Mouse (Mus musculus) intestine, embryonic 16.5 days (tissue): Measurements from ENCODE around the gene Efhd1. TPM values are rescaled to one million over a fixed set of nuclear protein-coding genes. Genes with fewer than 3 reads are reported as not detected.

Source experiments
- ATAC-seq: fragments of 200-750 bp; cut with Nextera tagmentation; 2 replicates; pipeline ENCODE4 v1.8.0; 2017; ENCODE audit warnings: moderate TSS enrichment, moderate library complexity
- H3K27ac ChIP-seq: fragments of 300-500 bp; sonication (generic); 2 replicates; pipeline ENCODE4 v1.5.1; 2014; ENCODE audit warnings: mild to moderate bottlenecking, low read length
- H3K27me3 ChIP-seq: fragments of 300-500 bp; sonication (generic); replicated peaks from 2 replicates; pipeline ENCODE4 v1.6.1; 2014; ENCODE audit warnings: low read length, control low read depth, mixed read lengths; ENCODE audit not compliant: control insufficient read depth, insufficient read depth
- H3K36me3 ChIP-seq: fragments of 300-500 bp; sonication (generic); 2 replicates; pipeline ENCODE4 v1.6.1; 2014; ENCODE audit warnings: low read length, control low read depth; ENCODE audit not compliant: control insufficient read depth, insufficient read depth
- H3K4me1 ChIP-seq: fragments of 300-500 bp; sonication (generic); 2 replicates; pipeline ENCODE4 v1.6.1; 2014; ENCODE audit warnings: low read length, control low read depth, mixed read lengths; ENCODE audit not compliant: control insufficient read depth, insufficient read depth
- H3K4me2 ChIP-seq: fragments of 300-500 bp; sonication (generic); 2 replicates; pipeline ENCODE4 v1.6.1; 2014; ENCODE audit warnings: low read depth, low read length, control low read depth
- H3K4me3 ChIP-seq: fragments of 300-500 bp; sonication (generic); 2 replicates; pipeline ENCODE4 v1.5.1; 2014; ENCODE audit warnings: mild to moderate bottlenecking, low read length
- H3K9ac ChIP-seq: fragments of 300-500 bp; sonication (generic); 2 replicates; pipeline ENCODE4 v1.6.1; 2014; ENCODE audit warnings: low read depth, low read length
- H3K9me3 ChIP-seq: fragments of 300-500 bp; sonication (generic); 2 replicates; pipeline ENCODE4 v1.6.1; 2016; ENCODE audit warnings: low read length, control low read depth; ENCODE audit not compliant: control insufficient read depth
- WGBS: fragments of 180-500 bp; shearing (Covaris S2); extraction: QIAGEN DNeasy Blood & Tissue Kit; methylation state at CpG from one replicate; pipeline ENCODE4 v1.1.7; 2014; 5-methylcytosine and 5-hydroxymethylcytosine counted together
- polyA plus RNA-seq: library from polyadenylated mRNA; unstranded; fragments of >200 nt; fragmentation: Nextera tagmentation; extraction: Ambion mirVana; gene quantifications from 2 replicates; pipeline ENCODE4 v1.2.1, GENCODE M21; 2015

Efhd1 gene
- polyA plus RNA-seq, 1 experiment from 2014 or later, result 1.2 TPM

DNA sequence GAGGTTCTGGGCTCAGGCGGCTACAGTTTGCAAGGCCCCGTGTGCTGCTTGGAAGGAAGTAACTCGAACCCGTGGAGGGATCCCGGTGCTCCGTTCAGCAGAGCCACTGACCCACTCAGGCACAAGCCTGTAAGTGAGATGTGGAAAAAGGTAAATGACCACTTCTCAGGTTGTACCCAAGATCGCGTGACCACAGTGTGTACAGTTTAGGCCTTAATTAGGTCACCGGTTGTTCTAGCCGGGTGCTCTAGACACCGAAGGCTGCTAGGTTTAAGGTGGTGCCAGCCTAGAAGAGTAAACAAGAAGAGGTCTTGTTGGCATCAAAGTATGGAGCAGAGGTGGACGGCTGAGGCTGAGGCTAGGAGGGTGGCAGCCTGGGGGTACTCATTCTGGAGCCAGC lies 11.0 kb downstream of the Efhd1 start:
- Histone ChIP-seq H3K9ac (no peak overlapping the region), H3K9me3 (no peaks in the 10 kb centered on the region), H3K4me1 (peaks cover 10% of the 10 kb centered on the region; the same call in 1 of the 2 replicates), H3K4me3 (no peak overlapping the region), H3K36me3 (no peaks in the 10 kb centered on the region), H3K4me2 (no peak overlapping the region), H3K27ac (no peak overlapping the region), H3K27me3 (no peaks in the 10 kb centered on the region)
- no peak for ATAC-seq
- WGBS, result 87% methylated on average over 12 of the region's 12 CpGs

DNA sequence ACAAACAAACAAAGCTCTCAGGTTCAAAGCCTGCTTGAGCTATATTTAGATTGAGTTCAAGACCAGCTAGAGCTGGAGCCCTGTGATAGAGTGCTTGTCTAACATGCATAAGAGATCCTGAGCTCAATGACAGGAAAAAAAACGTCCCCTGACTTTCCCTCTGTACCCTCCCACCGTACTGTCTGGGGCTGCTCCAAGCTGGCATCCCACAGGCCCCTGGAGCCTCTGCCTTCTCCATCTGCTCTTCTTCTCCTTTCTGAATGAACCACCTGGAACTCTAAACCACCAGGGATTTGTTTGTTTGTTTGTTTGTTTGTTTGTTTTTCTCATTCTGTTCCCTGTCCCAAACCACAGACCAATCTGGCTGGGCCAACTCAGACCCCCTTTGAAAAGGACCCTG lies 11.9 kb downstream of the Efhd1 start:
- ATAC-seq, result no peak
- Histone ChIP-seq H3K4me2 (no peak overlapping the region), H3K27ac (no peak overlapping the region), H3K9me3 (no peaks in the 10 kb centered on the region), H3K9ac (no peak overlapping the region), H3K4me1 (peaks cover 5% of the 10 kb centered on the region; the same call in 1 of the 2 replicates), H3K36me3 (no peaks in the 10 kb centered on the region), H3K27me3 (no peaks in the 10 kb centered on the region), H3K4me3 (no peak overlapping the region)
- WGBS, result 54% methylated on average over 2 of the region's 2 CpGs

DNA sequence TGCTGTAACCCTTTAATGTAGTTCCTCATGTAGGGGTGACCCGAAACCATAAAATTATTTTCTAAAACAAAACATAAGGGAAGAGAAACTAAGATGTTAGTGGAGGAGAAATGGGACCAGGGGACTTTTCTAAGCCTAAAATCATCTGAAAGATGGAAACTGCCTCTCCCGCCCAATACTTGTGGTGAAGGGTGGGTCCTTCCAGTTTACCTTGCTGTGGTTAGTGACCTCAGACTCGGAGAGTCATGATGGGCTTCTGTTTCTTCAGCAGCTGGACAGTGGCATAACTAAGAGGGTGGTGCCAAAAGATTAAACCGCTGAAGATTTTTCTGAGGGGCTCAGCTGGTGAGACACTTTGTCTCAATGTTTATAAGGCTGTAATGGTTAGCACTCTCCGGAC lies 16.1 kb downstream of the Efhd1 start:
- WGBS, result 74% methylated on average over 5 of the region's 5 CpGs

DNA sequence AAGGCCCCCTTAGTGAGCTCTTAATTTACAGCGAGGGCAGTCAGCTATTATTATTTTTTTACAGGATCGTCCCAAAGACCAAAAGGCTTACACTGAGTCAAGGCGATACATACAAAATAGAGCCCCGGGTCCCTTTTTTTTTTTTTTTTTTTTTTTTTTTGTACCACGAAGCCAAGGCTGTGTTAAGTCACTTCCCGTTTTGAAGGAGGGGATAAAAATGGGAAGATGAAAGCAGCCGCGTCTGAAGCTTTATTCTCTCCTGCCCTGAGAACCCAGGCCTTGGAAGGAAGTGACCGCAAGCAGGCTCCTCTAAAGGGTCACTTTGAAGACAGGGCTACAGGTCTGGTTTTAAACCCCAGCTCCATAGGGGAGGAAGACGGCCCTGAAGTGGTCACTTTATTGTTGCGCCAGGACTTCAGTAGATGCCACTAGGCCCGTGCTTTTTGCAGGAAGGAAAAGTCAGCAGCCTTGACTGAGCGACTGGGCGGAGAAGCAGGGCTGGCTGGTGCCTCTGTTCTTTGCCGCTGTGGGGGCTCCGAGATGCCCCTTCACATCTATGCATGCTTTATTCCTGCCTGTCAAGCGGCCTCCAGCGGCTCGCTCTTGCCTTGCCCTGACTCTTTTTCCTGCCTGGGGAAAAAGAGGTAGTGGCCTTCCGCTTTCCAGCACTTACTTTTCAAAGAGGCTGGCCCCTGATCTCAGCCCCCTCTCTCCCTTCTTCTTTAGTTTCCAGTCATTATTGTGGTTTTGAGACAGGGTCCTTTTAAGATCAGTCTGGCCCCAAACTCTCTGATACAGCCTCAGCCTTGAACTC lies 17.6 kb downstream of the Efhd1 start:
- Histone ChIP-seq H3K9me3 (no peaks in the 10 kb centered on the region), H3K9ac (no peak overlapping the region), H3K4me3 (no peak overlapping the region), H3K4me1 (no peaks in the 10 kb centered on the region), H3K27ac (no peak overlapping the region), H3K36me3 (no peaks in the 10 kb centered on the region), H3K4me2 (peak overlapping the region; percentile 28), H3K27me3 (no peaks in the 10 kb centered on the region)
- 33% methylated on average over 20 of the region's 20 CpGs for WGBS
- ATAC-seq, result no peak

More for the DNA sequence above, 16.1 kb downstream of the Efhd1 start:
- no peak for ATAC-seq
- Histone ChIP-seq H3K27me3 (no peaks in the 10 kb centered on the region), H3K9me3 (no peaks in the 10 kb centered on the region), H3K4me2 (no peak overlapping the region), H3K36me3 (no peaks in the 10 kb centered on the region), H3K27ac (no peak overlapping the region), H3K4me1 (no peaks in the 10 kb centered on the region), H3K9ac (no peak overlapping the region), H3K4me3 (no peak overlapping the region)

DNA sequence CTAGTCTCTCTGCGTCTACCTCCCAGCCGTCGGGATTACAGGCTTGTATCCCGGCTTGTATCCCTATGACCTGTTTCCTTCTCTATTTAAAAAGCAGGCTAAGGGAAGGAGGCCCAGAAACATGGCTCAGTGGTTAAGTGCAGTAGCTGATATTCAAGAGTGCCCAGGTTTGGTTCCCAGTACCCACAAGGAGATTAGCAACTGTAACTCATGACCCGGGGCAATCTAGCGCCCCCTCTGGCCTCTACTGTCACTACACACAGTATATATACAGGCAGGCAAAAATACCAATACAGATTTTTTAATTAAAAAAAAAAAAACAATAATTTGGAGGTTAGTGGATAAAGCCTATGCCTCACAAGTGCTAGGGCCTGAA lies 18.2 kb downstream of the Efhd1 start:
- ATAC-seq, result no peak
- WGBS, result 74% methylated on average over 6 of the region's 6 CpGs
- Histone ChIP-seq H3K9ac (no peak overlapping the region), H3K27me3 (no peaks in the 10 kb centered on the region), H3K4me2 (no peak overlapping the region), H3K4me3 (no peak overlapping the region), H3K36me3 (no peaks in the 10 kb centered on the region), H3K9me3 (no peaks in the 10 kb centered on the region), H3K27ac (no peak overlapping the region), H3K4me1 (no peaks in the 10 kb centered on the region)

DNA sequence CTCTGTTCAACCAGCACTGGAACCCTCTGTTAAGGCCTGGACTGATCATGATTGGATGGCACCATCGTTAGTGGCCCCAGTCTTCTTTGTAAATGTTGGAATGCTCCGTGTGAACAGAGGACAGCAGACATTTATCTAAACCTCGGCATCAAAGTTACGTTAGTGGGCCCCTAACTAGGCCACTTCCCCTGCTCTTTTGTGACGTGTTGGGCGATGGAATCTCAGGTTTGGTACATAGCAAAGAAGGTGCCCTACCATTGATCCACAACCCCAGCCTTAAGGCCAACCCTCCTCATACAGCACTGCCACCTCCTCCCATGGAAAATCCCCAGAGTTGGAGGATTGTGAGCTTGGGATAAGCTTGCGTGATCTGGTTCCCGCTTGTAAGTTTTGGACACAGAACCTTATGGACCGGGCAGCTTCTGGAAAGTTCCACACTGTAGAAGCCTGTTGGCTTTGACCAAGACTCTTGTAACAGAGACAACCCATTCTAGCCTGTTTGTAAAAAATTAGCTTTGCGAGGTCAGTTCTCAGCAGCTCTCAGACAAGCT lies 19.3 kb downstream of the Efhd1 start:
- H3K9ac ChIP-seq, result no peak overlapping the region
- ATAC-seq, result no peak
- H3K36me3 ChIP-seq, result no peaks in the 10 kb centered on the region
- H3K27ac ChIP-seq, result no peak overlapping the region
- H3K27me3 ChIP-seq, result no peaks in the 10 kb centered on the region
- no peaks in the 10 kb centered on the region for H3K9me3 ChIP-seq
- no peak overlapping the region for H3K4me2 ChIP-seq
- H3K4me1 ChIP-seq, result no peaks in the 10 kb centered on the region
- 80% methylated on average over 10 of the region's 10 CpGs for WGBS
- no peak overlapping the region for H3K4me3 ChIP-seq

DNA sequence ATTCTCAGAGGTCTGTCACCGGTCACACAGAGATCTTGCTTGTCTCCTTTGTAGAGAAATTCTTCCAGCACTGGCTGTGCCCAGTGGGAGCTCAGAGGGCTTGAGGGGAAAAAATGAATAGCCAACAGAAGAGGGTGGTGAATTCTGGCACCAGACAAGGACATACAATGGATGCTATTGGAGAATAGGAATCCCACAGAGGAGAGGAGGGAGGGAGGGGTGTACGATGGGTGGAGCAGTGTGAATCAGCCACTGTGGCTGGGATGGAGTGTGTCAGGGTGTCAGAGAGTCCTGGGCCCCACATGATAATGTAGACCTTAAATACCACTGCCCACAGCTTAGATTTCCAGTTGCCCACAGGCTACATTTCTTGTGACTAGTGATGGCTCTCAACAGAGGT lies 22.9 kb downstream of the Efhd1 start:
- H3K4me1 ChIP-seq, result no peaks in the 10 kb centered on the region
- H3K27me3 ChIP-seq, result no peaks in the 10 kb centered on the region
- H3K27ac ChIP-seq, result no peak overlapping the region
- no peaks in the 10 kb centered on the region for H3K9me3 ChIP-seq
- H3K4me3 ChIP-seq, result no peak overlapping the region
- H3K9ac ChIP-seq, result no peak overlapping the region
- H3K36me3 ChIP-seq, result no peaks in the 10 kb centered on the region
- no peak overlapping the region for H3K4me2 ChIP-seq
- 71% methylated on average over 2 of the region's 2 CpGs for WGBS
- no peak for ATAC-seq

DNA sequence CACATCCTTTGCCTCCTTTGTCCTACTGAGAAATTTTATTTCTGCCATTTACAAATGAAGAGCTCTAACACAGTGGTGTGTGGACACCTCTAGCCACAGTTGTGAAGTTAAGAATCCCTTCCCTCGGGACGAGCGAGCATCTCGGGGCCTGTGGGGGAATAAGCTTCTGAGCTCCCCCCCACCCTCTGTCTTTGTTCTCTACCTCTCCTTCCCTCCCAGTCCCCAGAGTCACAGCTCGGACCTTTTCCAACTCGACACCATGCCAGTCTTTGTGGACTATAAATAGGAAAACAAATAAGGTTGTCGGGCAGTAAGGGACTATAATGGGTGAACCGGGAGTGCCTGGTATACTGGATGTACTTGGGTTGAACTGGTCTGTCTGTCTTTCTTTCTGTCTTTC lies 27.3 kb downstream of the Efhd1 start:
- Histone ChIP-seq H3K4me1 (0 out of 2 replicates have a peak, but pooled peaks cover 7% of the 10 kb centered on the region), H3K9ac (no peak overlapping the region)
- WGBS, result 71% methylated on average over 8 of the region's 8 CpGs

DNA sequence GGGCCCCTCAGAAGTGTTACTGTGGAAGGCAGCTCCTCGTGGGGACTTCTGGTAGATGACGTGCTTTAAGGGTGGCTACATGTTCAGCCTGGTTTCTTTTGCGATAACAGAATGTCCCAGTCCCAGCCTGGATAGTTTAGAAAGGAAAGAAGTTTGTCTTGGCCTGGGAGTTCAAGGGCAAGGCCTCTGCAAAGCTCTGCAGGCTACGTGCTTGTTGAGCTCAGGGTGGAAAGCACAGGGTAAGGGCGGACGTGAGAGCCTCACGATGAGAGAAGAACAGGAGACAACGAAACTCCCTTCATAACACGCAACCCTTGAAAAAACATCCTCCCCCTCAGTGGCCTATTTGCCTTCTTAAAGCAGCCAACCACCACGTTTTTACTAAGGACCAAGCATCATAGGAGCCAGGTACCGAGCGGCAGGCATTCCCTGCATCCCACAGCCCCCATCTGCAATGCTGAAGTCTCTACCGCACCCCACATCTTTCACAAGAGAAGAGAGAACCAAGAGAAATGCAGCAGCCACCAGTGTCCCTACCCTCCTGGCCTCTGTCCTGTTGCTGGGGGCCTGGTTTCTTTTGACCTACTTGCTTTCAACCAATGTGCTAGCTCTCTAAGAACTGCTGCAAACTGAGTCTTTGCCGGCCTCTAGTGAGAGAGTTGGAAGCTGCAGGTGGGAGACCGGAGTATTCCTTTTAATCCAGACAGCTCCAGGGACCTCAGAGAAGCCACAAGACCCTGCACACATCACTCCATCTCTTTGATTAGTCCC lies 28.4 kb downstream of the Efhd1 start:
- H3K9ac ChIP-seq, result no peak overlapping the region
- peak; percentile 35; the same call in 1 of the 2 replicates for ATAC-seq
- H3K9me3 ChIP-seq, result no peaks in the 10 kb centered on the region
- 0 out of 2 replicates have a peak, but pooled peaks cover 7% of the 10 kb centered on the region for H3K4me1 ChIP-seq
- no peak overlapping the region for H3K4me2 ChIP-seq
- no peak overlapping the region for H3K4me3 ChIP-seq
- H3K27ac ChIP-seq, result no peak overlapping the region
- 66% methylated on average over 15 of the region's 15 CpGs for WGBS
- no peaks in the 10 kb centered on the region for H3K27me3 ChIP-seq
- H3K36me3 ChIP-seq, result no peaks in the 10 kb centered on the region

More for the DNA sequence above, 27.3 kb downstream of the Efhd1 start:
- Histone ChIP-seq H3K27ac (no peak overlapping the region), H3K4me3 (no peak overlapping the region), H3K27me3 (no peaks in the 10 kb centered on the region), H3K9me3 (no peaks in the 10 kb centered on the region), H3K36me3 (no peaks in the 10 kb centered on the region), H3K4me2 (no peak overlapping the region)
- no peak for ATAC-seq
